Mouse (Mus musculus): ENCODE data around the gene Birc7. TPM values are rescaled to one million over a fixed set of nuclear protein-coding genes. Genes with fewer than 3 reads are reported as not detected.

Birc7 gene
- polyA plus RNA-seq, 1 experiment from 2014 or later: 0.44 TPM

Small RNA genes within 50 kb of the gene (microRNA-seq; reads per million reads assigned to microRNA genes)
- gene Mir124a-3: not detected

Other genes starting within 250 kb of the Birc7 start
- 14.8 and 16.4 TPM in 2 replicates for gene Dido1, start 219.0 kb upstream of the Birc7 start, polyA plus RNA-seq (2015; fragmentation: Nextera tagmentation; extraction: Ambion mirVana)
- 43.8 and 50.4 TPM in 2 replicates for gene Gid8, start 218.9 kb upstream of the Birc7 start, polyA plus RNA-seq (2015; fragmentation: Nextera tagmentation; extraction: Ambion mirVana)
- gene Slc17a9, start 203.8 kb upstream of the Birc7 start, polyA plus RNA-seq (2015; fragmentation: Nextera tagmentation; extraction: Ambion mirVana): 0.65 and 1.1 TPM in 2 replicates
- gene Bhlhe23, start 152.1 kb upstream of the Birc7 start, polyA plus RNA-seq (2015; fragmentation: Nextera tagmentation; extraction: Ambion mirVana): not detected in 2 replicates
- gene Ythdf1, start 8.1 kb upstream of the Birc7 start, polyA plus RNA-seq (2015; fragmentation: Nextera tagmentation; extraction: Ambion mirVana): 31.8 and 34.0 TPM in 2 replicates
- gene Nkain4, start 25.7 kb downstream of the Birc7 start, polyA plus RNA-seq (2015; fragmentation: Nextera tagmentation; extraction: Ambion mirVana): 47.3 and 49.3 TPM in 2 replicates
- gene Arfgap1, start 38.2 kb downstream of the Birc7 start, polyA plus RNA-seq (2015; fragmentation: Nextera tagmentation; extraction: Ambion mirVana): 80.0 and 82.9 TPM in 2 replicates
- gene Col20a1, start 57.5 kb downstream of the Birc7 start, polyA plus RNA-seq (2015; fragmentation: Nextera tagmentation; extraction: Ambion mirVana): 0.24 and 0.33 TPM in 2 replicates
- gene Chrna4, start 114.5 kb downstream of the Birc7 start, polyA plus RNA-seq (2015; fragmentation: Nextera tagmentation; extraction: Ambion mirVana): 0.37 and 0.48 TPM in 2 replicates
- gene Kcnq2, start 206.3 kb downstream of the Birc7 start, polyA plus RNA-seq (2015; fragmentation: Nextera tagmentation; extraction: Ambion mirVana): 0.19 TPM in 2 replicates
- gene Eef1a2, start 228.0 kb downstream of the Birc7 start, polyA plus RNA-seq (2015; fragmentation: Nextera tagmentation; extraction: Ambion mirVana): 7.8 and 9.7 TPM in 2 replicates